Mouse (Mus musculus) G1E (cell line): ENCODE measurements around the gene 1700013H16Rik.

Experiments
- CTCF ChIP-seq: IDR thresholded peaks from 2 replicates; pipeline ENCODE4 v1.5.1; 2012; ENCODE audit warnings: low read depth, low read length, inconsistent platforms, mixed read lengths
- GATA1 ChIP-seq: IDR thresholded peaks from 2 replicates; pipeline ENCODE4 v1.6.1; 2012; ENCODE audit warnings: borderline replicate concordance, low read length, inconsistent platforms, mixed read lengths
- GATA2 ChIP-seq: IDR thresholded peaks from 2 replicates; pipeline ENCODE4 v1.6.1; 2012; ENCODE audit warnings: low read depth, low read length, inconsistent platforms, borderline replicate concordance

DNA sequence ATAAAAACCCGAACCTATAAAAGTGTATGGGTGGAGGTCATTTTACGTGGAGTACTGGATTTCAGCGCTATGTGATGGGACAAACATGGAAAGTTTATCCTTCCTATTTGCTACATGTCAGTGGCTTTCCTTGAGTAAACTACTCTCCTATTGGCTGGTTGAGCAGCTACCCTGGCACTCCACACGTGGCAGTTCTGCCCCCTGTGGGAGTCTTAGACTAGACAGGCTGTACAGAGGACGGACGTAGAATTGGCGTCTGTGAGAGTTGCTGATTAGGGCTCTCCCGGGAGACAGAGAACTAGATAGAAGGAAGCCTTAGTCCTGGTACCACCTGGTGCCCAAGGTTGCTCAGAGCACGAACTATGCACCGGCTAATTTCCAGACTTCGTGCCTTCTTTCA lies 33.0 kb downstream of the 1700013H16Rik start, which contains the start of gene 4930502E18Rik:
- TF ChIP-seq CTCF, result no peak
- no peak for TF ChIP-seq GATA1
- TF ChIP-seq GATA2, result no peak
